Mouse (Mus musculus) cerebellum, postnatal 25 days (tissue): ENCODE measurements around the gene Olfr1136.

Experiments
- DNase-seq, 2 experiments: peaks; one replicate each; pipeline ENCODE4 v3.0.0; 2021; ENCODE audit warnings: mixed read lengths in 2 of 2

The Olfr1136 gene

GRCm38 (mm10) chr2:87693847-87694246, at the start of gene Olfr1136:
Gene Olfr1136 (minus strand): TSS chr2:87693947.
- DNase-seq: no peak

- no peak for DNase-seq
These were observed 49.7 kb upstream of the Olfr1136 start, which contains the start of gene Olfr1140 for GRCm38 (mm10) chr2:87743452-87743851. Gene Olfr1140 (plus strand): TSS chr2:87743752.

- DNase-seq: no peak
These were observed 46.1 kb upstream of the Olfr1136 start, which contains the start of gene Olfr1138 for GRCm38 (mm10) chr2:87739878-87740277. Gene Olfr1138 (minus strand): TSS chr2:87739978.

GRCm38 (mm10) chr2:87713079-87713478, 19.3 kb upstream of the Olfr1136 start, which contains the start of gene Olfr1137:
Gene Olfr1137 (minus strand): TSS chr2:87713179.
- no peak for DNase-seq

GRCm38 (mm10) chr2:87673564-87673963, 20.2 kb downstream of the Olfr1136 start, which contains the start of gene Olfr1135:
Gene Olfr1135 (minus strand): TSS chr2:87673664.
- no peak for DNase-seq

- no peak for DNase-seq
These were observed 35.4 kb downstream of the Olfr1136 start, which contains the start of gene Olfr1134 for GRCm38 (mm10) chr2:87658360-87658759. Gene Olfr1134 (minus strand): TSS chr2:87658460.

GRCm38 (mm10) chr2:87647274-87647673, 46.5 kb downstream of the Olfr1136 start, which contains the start of gene Olfr1133:
Gene Olfr1133 (minus strand): TSS chr2:87647374.
- no peak for DNase-seq
